Mouse (Mus musculus): ENCODE measurements around the gene Mb21d2.

The Mb21d2 gene

GRCm38 (mm10) chr16:28928815-28929685 lies at the start of gene Mb21d2:
Mb21d2 (minus strand) TSS chr16:28929673.
- DNase-seq (ENCODE audit: inconsistent ontology term), result peak; percentile 74

DNA sequence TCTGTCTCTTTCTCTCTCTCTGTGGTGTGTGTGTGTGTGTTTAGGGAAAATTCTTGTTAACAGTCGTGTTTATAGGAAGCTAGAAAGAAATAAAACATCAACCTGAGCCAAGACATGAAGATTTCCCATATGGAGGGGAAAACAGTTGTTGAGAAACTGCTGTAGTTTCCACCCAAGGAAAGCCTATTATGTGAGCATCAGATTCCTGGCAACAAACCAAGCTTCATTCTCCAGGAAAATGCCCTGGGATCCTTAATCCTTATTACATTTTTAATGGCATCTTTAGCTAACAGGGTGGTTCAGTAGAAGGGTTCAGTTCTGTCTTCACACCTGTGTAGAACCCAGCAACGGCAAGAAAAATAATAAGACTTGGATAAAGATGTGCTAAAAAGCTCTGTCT lies 36.8 kb upstream of the Mb21d2 start:
- no peak for DNase-seq (ENCODE audit: inconsistent ontology term)

GRCm38 (mm10) chr16:28964048-28964447 lies 34.6 kb upstream of the Mb21d2 start:
- DNase-seq (ENCODE audit: inconsistent ontology term), result peak; percentile 53

DNA sequence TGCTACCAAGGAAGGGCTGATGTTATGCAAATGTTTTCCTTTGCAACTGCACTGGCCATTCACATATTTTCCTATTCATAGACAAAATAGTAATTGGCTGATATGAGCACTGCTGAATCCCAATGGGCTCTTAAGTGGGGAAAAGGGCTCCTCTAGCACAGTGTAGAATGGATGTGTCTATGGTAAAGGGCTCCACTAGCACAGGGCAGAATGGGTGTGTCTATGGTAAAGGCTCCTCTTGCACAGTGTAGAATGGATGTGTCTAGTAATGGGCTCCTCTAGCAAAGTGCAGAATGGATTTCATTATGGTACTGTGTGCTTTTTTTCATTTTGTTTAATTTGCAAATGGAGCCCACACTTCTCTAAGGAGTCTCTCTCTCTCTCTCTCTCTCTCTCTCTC lies 33.5 kb upstream of the Mb21d2 start:
- DNase-seq (ENCODE audit: inconsistent ontology term), result no peak

DNA sequence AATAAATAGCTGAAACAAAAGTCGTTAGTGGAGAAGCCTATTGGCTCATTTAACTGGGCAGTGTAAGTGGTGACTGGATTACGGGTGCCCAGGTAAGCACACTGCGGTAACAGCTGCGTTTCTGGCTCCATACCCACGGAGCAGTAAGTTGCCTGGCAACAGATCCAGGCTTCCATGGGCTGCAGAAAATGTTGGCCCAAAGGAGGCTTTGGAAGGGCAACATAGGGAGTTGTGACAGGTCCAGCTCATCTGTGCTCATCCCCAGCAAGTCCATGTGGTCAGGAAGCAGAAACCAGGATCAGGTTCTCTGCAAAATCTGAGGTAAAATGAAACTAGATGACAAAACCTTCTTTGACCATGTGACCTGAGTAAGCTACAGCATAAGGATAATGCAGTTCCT lies 20.3 kb upstream of the Mb21d2 start:
- no peak for DNase-seq (ENCODE audit: inconsistent ontology term)

DNA sequence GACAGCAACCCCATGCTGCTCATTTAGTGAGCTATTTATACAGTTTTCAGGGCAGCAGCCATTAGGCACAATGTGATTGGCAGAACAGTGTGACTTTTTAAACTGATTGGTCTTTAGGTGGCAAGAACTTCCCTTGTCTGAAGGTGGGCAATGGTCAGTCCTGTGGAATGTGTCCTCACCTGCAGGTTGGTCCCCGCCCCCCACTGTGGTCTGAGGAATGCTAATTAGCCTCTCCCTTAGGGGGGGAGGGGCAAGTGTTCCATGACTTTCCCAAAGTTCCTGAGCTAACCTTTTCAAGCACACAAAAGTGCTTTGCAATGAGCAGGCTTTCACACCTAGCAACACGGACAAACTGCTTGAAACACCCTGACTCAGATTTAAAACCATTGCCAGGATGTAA lies 13.8 kb upstream of the Mb21d2 start:
- DNase-seq (ENCODE audit: inconsistent ontology term), result no peak

DNA sequence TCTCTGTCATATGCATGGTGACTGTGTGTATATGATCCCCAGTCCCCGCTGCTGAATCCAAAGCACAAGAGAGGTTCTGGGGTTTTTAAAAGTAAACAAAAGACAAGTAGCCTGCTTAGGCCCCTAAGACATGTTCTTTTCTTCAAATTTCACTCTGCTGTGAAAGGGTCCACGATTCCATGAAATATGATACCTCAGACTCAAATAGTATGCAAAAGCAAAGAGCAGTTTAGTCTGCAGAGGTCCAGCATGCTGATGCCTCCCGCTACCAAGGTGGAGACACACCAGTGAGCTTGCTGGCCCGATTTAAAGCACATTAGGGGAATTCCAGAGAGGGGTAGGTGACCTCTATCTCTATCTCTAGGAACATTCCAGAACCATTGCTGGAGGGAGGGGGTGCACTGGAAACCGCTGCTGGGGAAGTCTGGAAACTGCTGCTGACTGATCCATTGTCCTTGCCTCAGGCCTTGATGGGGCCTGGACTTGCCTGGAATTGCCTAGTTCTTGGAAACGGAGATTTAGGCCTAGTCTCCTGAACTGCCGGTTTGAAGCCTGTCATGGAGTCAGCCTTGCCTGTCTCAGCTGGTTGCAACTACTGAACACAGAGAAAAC lies 6.8 kb upstream of the Mb21d2 start:
- DNase-seq (ENCODE audit: inconsistent ontology term), result no peak

GRCm38 (mm10) chr16:28935701-28936100 lies 6.2 kb upstream of the Mb21d2 start:
- no peak for DNase-seq (ENCODE audit: inconsistent ontology term)

- DNase-seq (ENCODE audit: inconsistent ontology term), result no peak
Observed at GRCm38 (mm10) chr16:28931213-28931612, 1.7 kb upstream of the Mb21d2 start.

DNA sequence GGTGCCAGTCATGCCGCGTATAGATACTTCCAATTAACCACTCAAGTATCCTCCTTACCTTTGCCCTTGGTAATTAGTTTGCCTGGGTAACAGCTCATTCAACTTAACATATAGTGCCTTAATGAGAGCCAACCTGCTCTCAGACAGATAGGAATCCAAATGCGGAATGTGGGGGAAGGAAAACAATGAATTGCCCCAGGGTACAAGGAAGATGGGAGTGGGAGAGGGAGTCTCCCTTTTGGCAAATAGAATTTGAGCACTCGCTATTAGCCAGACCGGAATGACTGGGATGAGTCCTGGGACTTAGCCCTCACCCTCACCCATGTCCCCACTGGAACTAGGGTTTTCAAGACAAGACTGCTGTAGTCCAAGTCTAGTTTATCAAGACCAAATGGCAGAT lies 953 bp upstream of the Mb21d2 start:
- DNase-seq (ENCODE audit: inconsistent ontology term), result no peak

GRCm38 (mm10) chr16:28929686-28930291 lies 316 bp upstream of the Mb21d2 start:
- DNase-seq (ENCODE audit: inconsistent ontology term), result peak; percentile 73

- peak; percentile 77 for DNase-seq (ENCODE audit: inconsistent ontology term)
Observed at GRCm38 (mm10) chr16:28928466-28928814, 1.0 kb downstream of the Mb21d2 start.

DNA sequence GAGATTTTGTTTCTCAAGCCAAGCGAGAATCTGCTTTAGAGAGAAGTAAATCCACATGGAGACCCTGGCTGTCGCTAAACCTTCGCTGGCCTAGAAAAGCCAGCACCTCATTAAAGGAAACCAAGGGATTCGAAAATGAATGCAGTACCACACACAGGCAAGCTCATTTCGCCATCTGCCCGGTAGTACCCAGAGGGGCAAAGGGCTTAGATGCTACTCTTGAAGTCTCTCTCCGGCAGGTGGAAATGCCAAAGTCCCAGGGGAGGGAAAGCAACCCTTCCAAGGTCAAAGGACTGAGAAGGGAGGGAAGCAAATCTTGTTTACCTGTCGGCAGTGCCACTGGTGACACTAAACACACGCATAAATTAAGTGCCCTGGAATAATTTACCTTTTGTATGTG lies 2.1 kb downstream of the Mb21d2 start:
- no peak for DNase-seq (ENCODE audit: inconsistent ontology term)

GRCm38 (mm10) chr16:28919320-28919885 lies 10.1 kb downstream of the Mb21d2 start:
- DNase-seq (ENCODE audit: inconsistent ontology term), result no peak

DNA sequence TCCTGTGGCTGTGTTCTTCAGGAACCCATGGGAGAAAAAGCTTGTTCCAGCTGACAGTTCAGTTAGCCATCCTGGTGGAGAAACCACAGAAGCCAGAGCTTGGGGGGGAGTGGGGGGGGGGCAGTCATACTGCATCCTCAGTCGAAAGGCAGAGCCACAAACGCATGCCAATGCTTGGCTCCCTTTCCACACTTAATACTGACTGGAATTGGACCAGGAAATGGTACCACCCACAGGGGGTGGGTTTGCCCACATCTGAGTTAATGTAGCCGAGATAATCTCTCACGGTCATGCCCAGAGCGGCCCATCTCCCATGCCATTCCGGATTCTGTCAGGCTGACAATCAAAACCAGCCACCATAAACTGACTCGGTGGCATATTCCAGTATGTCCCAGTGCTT lies 14.1 kb downstream of the Mb21d2 start:
- DNase-seq (ENCODE audit: inconsistent ontology term), result peak; percentile 57

DNA sequence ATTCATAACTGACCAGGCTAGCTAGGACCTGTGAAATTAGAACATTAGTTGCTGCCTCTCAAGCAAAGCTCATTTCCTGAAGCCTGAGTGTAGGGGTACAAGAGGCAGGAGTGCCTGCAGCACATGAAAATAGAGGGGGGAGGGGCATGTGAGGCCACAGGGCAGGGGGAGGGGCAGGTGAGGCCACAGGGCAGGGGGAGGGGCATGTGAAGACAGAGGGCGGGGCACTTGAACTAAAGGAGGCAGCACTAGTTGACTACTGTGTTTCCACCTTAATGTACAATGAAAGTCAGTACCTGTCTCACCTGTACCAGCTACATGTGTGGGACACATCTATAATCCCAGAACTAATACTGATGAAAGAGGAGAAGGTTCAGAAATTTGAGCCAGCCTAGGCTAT lies 14.8 kb downstream of the Mb21d2 start:
- no peak for DNase-seq (ENCODE audit: inconsistent ontology term)

DNA sequence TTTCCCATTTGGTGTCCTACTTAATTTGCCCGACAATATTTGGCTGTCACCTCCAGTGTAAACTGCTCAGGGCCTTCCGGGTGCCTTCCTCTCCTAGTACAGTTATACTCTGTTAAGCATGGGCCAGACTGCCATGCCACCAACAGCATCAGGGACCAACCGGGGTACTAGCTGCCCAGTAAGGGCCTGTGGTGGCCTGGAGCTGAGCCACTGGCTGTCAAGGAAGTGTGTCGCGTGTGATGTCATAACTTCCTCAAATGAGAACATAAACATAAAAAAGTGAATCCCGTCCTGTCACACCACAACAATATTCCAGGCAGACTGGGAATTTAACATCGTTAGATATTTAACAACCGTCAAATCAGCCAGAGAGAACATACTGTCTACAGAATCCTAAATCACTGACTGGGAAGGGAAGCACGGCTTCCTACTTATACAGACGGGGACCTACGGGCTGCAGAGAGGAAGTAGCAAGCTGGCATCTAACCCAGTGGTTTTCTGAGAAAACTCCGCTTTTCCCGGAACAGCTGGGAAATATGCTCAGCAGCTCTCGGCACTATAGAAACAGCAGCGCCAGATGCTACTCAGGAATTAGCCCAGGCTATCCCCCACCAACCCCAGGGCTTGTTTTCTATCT lies 17.9 kb downstream of the Mb21d2 start:
- DNase-seq (ENCODE audit: inconsistent ontology term), result no peak

DNA sequence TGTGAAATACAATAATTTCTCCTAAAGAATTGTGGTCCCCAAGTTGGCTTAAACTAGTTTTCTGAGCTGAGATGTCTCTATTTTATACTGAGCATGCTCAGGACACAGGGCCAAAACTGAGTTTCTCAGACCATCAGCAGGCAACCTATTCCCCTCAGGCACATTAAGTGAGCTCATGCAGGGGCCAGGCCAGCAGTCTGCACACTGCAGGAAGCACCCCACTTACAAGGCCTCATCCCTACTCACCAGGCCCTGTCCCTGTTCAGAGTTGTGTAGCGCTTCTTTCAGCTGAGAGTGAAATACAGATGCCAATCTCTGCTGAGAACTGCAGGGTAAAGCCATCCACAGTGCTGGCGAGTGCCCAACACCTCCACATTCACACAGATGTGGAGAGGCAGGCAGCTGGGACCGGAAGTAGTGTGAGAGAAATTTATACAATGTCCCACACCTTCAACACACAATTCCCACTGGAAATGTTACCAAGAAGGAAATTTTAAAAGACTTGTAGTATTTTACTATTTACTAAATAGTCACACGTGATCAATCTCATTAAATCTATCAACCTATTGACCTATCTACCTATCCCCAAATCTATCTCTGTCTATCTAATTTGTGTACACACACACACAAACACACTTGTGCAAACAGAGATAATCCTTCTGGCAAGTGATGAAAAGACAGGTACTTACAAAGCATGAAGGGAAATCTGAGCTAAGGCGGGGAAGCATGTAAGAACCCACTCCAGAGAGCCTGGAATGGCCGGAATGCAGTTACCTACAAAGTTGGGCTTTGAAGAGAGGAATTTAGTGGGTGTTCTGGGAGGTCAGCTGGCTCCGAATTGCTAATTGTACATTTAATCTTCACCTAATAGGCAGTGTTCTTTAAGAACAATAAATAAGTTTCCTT lies 22.9 kb downstream of the Mb21d2 start:
- DNase-seq (ENCODE audit: inconsistent ontology term), result no peak

DNA sequence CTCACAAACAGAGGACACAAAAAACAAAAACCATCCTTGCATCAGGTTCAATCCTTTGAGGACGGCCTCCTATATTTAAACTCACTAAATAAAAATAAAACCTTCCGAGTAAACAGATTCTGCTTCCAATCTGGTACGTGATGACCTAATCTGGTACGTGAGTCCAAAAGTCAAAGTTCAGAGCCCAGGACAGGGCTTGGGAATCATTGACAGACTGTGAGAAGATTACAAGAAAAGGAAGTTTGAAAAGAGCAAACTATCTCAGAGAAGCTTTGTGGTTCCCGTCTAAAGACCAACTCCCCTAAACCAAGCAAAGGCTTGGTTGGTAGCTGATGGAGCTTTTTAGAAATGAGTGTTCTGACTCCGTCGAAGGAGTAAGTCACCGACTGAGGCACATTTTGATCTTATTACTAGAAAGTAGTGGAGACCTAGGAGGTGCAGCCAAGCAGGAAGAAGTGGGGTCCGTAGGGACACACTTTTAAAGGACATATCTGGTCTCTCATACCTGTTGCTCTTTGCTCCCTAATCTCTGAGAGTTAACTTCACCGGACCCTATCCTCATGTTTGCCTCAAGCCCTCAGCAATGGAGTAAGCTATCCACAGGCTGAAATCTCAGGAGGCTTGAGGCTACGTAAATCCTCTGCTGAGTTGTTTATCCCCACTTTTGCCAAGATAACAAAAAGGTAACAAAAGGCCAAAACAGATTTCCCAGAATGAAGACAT lies 23.7 kb downstream of the Mb21d2 start:
- no peak for DNase-seq (ENCODE audit: inconsistent ontology term)

Measured in Muller cell, postnatal 12 days (primary cell).